Mouse (Mus musculus) retina, embryonic 14.5 days (tissue): Measurements from ENCODE around the gene Ggt6.

Experiments used
- DNase-seq: peaks from one replicate; pipeline ENCODE4 v3.0.0-alpha.2; 2015; ENCODE audit warnings: low spot score

The Ggt6 gene

DNA sequence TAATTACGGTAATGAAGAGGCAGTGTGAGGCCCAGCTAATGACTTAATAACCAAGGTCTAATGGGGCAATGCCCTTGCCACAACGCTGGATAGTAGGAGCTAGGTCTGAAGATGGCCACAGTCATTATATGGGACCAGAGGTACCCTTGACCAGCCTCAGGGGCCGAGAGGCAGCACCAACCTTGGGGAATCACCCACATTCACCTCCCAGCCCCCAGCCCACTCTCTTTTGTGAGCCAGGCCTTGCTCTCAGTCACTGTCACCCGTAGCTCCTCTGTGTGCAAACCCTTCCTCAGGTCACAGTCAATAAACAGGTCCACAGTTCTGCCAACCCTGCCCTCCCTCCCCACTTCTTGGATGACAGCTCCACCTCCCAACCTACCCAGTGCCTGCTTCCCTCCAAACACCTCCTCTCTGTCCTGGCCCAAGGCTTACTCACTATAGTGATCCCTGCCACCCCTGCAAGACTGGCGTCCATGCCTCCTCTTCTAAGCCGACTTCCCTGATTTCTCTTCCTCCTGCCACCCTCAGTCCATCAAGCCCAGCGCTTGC is 40.8 kb downstream of the Ggt6 start:
- DNase-seq = no peak

DNA sequence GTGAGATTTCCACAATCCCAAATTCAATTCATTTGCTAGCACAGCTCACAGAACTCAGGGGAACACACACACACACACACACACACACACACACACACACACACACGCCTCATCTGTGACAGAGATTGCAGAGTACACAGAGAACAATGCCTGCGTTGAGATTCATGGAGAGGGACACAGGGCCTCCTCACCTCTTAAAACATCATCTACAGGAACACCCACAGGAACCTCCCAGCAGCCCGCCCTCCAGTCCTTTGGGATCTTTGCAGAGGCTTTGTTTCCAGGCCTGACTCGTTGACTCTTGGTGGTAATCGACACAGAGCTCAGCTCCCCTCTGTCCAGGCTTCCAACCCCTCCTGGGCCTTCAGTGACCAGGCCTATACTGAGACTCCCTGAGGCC is 41.9 kb downstream of the Ggt6 start:
- no peak for DNase-seq

DNA sequence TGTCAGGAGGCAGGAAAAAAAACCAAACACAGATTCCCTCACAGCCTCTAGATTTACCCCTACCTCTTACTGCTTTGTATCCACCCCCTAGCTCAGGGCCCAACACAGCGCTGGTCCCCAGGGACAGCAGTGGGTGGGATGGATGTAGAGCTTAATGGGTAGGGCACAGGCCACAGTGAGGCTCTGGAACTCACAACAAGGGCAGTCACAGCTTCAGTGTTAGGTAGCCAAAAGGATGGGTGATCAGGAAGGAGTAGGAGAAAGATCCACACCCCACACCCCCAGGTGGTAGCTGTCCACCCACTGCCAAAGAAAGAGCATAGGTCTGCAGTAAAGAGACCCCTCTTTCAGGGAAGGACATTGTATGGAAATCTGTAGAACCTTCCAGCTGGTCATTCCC is 42.3 kb downstream of the Ggt6 start:
- no peak for DNase-seq

DNA sequence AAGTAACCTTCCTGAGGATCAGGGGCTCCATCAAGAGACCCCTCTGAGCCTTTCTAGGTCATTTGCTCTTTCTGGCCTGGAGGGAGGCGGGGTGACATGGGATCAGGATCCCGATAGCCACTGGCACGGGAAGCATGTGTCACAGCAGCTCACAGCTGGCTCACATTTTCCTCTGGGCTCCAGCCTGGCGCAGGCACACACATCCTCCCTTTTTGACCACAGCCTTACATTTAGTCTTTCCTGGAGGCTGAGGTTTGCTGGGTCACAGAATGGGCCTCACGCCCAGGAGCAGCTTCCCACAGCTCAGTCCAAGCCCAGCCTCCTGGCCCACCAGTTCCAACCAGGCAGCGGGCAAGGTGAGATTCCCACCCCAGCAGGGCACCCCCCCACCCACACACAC is 42.9 kb downstream of the Ggt6 start:
- no peak for DNase-seq

DNA sequence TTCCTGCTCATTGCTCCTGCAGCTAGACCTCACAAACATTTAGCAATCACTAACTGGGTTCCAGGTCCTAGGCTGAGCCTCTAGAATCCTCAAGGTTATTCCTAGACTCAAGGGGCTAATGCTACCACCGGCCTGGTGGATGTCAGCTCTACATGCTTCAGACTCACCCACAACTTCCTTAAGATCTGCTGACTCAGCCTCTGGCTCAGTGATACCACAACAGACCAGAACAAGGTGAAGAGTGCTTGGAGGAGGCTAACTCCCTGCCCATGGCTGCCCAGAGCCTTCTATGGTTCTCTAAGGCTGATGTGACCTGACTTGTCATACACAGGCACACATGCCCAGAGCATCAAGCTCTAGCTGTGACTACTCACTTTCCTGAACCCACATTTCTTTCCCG is 44.2 kb downstream of the Ggt6 start:
- DNase-seq = no peak

DNA sequence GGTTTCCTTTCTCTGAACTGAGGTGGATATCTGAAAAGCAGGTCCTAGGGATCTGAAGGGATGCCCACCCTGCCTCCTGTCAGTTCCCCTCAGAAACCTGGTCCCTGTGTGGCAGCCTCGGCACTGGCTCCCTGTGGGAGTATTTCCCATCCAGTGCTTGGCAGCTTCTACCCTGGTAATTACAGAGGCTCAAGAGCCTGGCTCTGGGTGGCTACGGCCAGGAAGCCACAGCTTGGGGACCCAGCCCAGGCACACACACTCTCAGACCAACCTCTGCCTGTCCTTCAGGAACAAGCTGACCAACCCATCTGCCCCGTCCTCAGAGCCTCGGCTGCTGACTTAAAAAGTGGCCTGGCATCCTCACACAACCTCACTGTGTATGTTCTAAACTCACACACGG is 46.0 kb downstream of the Ggt6 start:
- DNase-seq = no peak

DNA sequence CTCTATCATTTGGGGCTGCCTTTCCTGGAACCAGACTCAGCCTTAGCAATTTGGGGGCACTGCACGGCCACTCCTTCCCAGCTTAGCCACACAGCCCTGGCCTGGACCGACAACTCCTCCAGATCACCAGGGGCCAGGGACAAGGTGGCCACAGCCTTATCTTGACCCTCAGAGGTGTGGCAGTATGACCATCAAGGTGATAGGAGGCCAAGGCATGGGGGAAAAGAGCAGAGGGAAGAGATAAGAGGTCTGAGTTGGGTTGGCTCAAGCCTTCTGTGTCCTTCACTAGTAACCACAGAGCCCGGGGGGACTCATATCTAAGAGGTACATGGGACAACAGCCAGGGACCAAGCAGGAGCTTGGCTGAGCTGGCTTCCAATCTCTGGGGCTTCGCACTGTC is 46.6 kb downstream of the Ggt6 start:
- DNase-seq = no peak

DNA sequence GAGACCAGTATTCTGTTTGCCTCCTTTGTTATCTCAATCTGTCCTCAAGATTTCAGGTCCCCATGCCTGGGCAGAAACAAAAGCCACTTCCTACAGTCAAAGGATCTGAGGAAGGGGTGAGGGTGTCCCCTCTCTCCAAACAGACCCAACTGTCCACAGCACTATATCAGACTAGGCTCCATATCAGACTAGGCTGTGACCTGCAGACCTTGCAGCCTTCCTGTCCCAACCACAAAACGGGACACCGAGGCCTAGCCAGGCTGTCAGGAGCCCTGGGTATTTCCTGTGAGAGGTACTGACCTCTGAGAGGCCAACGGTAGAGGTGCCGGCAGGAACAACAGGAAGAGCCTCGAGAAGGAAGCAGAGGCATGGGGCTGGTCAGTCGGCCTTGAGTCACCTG is 49.2 kb downstream of the Ggt6 start:
- no peak for DNase-seq

DNA sequence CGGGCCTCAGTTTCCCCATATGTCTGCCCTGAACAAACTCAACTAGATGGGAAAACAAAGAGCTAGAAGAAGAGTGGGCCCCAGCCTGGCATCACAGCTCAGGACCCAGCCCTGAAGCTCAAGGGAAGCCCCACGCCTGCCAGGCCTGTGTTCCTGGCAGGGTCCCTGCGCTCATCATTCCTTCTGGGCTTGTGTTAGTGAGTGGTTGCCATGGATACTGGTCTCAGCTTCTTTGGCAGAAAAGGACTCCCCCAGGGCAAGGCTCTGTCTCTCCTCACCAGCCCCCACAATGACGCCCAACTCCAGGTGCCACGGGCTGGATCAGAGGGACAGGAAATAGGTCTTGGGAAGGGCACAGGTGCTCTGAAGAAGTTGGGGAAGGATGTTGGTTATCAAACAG is 49.8 kb downstream of the Ggt6 start:
- DNase-seq = no peak

DNA sequence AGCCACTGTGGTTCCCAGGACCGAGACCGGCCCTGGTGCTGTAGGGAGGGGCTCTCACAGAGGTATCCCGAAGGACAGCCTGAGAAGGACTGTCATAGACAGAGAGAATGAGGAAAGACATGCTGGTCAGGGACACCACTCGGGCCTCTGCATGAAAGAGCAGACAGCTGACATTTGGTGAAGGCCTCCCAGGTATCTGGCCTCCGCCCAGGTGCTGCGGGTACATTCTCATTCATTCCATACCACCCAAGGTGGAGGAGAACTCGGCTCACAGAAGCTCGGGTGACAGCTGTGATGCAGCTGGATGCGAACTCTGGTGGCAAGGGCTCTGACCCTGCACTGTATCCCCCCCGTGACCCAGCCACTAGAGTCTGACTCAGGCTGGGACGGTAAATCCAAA is 50.6 kb downstream of the Ggt6 start:
- DNase-seq = no peak

DNA sequence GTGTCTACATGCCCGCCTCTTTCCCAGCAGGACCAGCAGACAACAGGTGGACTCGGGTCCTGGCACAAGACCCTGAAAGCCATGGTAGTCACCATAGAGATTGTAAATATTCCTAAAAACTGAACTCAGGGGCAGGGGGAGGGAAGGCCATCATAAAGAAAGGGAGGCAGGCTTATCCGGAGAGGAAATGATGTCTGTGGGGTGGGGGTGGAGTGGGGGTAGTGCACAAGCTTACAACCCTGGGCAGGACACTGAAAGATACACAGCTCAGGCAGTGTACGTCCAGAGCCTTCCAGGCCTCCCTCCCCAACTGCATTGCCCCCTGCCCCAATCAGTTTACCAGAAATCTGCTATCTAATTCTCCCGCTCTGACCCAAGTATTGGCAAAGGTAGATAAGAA is 51.8 kb downstream of the Ggt6 start:
- no peak for DNase-seq

DNA sequence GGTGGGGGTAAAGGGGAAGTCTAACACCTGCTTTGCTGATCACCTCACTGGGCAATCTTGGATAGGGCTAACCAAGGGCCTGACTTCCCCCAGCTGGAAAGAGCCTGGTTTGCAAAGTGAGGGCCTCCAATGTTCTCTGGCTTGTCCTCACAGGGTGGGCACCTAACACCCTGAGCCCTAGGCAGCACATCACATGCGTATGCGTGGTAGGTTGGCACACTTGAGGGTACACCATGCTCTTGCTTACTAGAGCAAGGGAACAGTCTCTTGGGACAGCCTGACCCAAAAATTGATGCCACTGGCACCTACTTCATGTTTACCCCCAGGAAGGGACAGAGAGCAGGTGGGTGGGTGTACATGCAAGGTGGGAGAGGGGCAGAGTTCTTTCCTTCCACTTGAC is 52.4 kb downstream of the Ggt6 start:
- no peak for DNase-seq
